Mouse (Mus musculus) retina, embryonic 14.5 days (tissue): ENCODE results near the gene Ly6g5b.

ENCODE experiments used
- DNase-seq: peaks from one replicate; pipeline ENCODE4 v3.0.0-alpha.2; 2015; ENCODE audit warnings: low spot score

The Ly6g5b gene

GRCm38 (mm10) chr17:35104754-35105153, 10.5 kb downstream of the Ly6g5b start:
- DNase-seq = no peak

GRCm38 (mm10) chr17:35104079-35104478, 11.1 kb downstream of the Ly6g5b start:
- no peak for DNase-seq

GRCm38 (mm10) chr17:35103221-35103690, 12.0 kb downstream of the Ly6g5b start:
- DNase-seq = no peak

GRCm38 (mm10) chr17:35102299-35102698, 12.9 kb downstream of the Ly6g5b start:
- no peak for DNase-seq

GRCm38 (mm10) chr17:35101161-35101560, 14.1 kb downstream of the Ly6g5b start:
- DNase-seq = no peak

- DNase-seq = no peak
These were observed 14.9 kb downstream of the Ly6g5b start for GRCm38 (mm10) chr17:35100196-35100765.

- no peak for DNase-seq
These were observed 18.0 kb downstream of the Ly6g5b start for GRCm38 (mm10) chr17:35097164-35097655.

- no peak for DNase-seq
These were observed 18.6 kb downstream of the Ly6g5b start for GRCm38 (mm10) chr17:35096597-35096996.

GRCm38 (mm10) chr17:35094475-35095365, 20.5 kb downstream of the Ly6g5b start:
- no peak for DNase-seq

- no peak for DNase-seq
These were observed 22.6 kb downstream of the Ly6g5b start for GRCm38 (mm10) chr17:35092403-35093198.

GRCm38 (mm10) chr17:35090166-35090932, 24.9 kb downstream of the Ly6g5b start:
- DNase-seq = no peak

GRCm38 (mm10) chr17:35088825-35089644, 26.2 kb downstream of the Ly6g5b start, which contains the start of gene Abhd16a:
Gene Abhd16a (plus strand): TSS chr17:35089263.
- DNase-seq = peak; percentile 93

- DNase-seq = no peak
These were observed 27.1 kb downstream of the Ly6g5b start for GRCm38 (mm10) chr17:35088151-35088550.

- DNase-seq = no peak
These were observed 29.9 kb downstream of the Ly6g5b start, which contains the start of gene Ly6g6f for GRCm38 (mm10) chr17:35085208-35085865. Gene Ly6g6f (minus strand): TSS chr17:35085610.

- no peak for DNase-seq
These were observed 31.2 kb downstream of the Ly6g5b start for GRCm38 (mm10) chr17:35083929-35084497.

- DNase-seq = no peak
These were observed 32.2 kb downstream of the Ly6g5b start for GRCm38 (mm10) chr17:35082841-35083576.

- no peak for DNase-seq
These were observed 34.5 kb downstream of the Ly6g5b start for GRCm38 (mm10) chr17:35080710-35081109.

GRCm38 (mm10) chr17:35080248-35080647, 35.0 kb downstream of the Ly6g5b start:
- DNase-seq = no peak

GRCm38 (mm10) chr17:35079778-35080177, 35.5 kb downstream of the Ly6g5b start:
- DNase-seq = no peak
